Mouse (Mus musculus): Measurements from ENCODE around the gene Slc35f4.

DNA sequence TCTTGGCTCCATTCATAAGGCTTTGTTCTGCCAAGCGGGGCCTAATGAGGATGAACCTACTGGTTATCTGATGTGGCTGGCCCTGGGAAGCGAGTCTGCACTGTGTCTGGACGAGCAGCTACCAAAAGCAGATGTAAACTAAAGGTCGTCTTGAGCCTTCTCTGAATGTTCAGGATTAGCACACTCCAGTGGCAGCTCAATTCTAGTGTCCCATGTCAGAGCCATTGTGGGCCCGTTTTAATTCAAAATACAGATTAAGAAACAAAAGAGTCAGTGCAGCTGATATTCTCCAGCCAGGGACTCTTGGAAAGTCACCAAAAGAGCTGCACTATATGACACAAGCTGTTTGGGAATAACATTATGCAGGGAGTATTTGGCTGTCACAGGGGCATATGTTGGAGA, 214.8 kb downstream of the Slc35f4 start:
- TF ChIP-seq POLR2A (IDR thresholded peaks at IDR 0.05; ENCODE audit: insufficient read depth, low read depth, low read length): no peak
- no peak for TF ChIP-seq CTCF (IDR thresholded peaks at IDR 0.05; ENCODE audit: insufficient read depth, low read depth, low read length)

Data from olfactory bulb, adult 2 months (tissue).